Mouse (Mus musculus) gastrocnemius, postnatal 4 days (tissue): Measurements from ENCODE around the gene Fam214a. TPM values are rescaled to one million over a fixed set of nuclear protein-coding genes. Genes with fewer than 3 reads are reported as not detected.
"Not testable (repeated sequence)": the region's sequence is repeated elsewhere in the genome, so short reads cannot be mapped to it uniquely, and the experiment has no call there.

Source experiments
- DNase-seq, 2 experiments: peaks; one replicate each; pipeline ENCODE4 v3.0.0; 2021 to 2022; ENCODE audit warnings: low spot score in 2 of 2, mixed read lengths in 2 of 2
- total RNA-seq, 2 experiments: library from RNA; stranded (reverse); gene quantifications; 2 replicates each; pipeline ENCODE4 v1.2.3; 2021

The Fam214a gene
- total RNA-seq, 2 experiments from 2014 or later = 23.7 to 36.8 TPM

DNA sequence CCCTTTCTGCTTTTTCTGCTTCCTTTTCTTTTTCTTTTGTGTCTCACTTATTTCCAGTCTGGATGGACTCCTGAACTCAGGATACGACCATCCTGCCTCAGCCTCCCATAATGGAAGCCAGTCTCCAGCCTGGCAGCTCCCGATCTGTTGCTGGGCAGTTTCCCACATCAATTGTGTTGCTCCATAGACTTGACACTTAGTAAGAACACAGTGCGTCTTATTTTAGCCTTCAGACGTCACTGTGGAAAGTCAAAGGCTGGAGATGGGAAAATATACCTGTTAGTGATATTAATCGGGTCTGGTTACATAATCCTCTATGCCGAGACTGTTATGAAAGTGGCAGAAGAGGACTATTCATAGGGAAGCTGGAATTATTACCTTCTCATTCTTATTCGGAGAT lies 26.2 kb downstream of the Fam214a start:
- no peak for DNase-seq

DNA sequence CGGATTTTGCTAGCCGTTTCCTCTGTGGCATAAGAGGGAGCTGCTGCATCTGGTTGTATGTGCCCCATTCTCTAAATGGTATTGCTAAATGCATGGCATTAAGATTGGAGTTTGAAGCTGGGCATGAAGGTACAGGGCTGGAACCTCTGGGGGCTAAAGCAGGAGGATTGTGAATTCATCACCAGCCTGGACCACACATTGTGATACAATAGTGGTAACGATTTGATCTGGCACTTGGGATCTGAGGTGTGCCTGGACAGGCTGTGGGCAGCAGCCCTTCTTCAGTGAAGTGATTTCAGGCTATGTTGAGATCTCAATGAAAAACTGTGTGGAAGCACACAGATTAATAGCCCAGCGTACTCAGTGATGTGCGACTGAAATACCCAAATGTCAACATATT lies 26.7 kb downstream of the Fam214a start:
- DNase-seq = no peak

DNA sequence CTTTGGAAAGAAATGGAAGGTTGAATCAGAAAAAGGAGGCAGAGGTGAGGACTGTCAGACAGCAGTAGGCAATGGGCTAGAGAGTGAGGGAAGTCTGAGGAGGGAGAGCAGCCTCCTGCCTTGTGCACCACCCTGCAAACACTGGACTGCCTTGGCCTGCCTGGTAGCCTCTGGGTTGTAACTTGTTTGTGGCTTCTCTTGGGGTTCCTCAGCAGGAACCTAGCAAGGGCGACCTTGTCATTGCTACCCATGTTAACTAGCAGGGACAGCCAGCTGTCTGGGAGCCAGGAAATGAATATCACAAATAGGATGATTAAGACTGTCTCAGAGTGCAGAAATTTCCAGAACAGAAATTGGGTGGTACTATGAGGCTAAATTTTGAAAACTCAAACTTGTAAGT lies 27.2 kb downstream of the Fam214a start:
- no peak for DNase-seq

DNA sequence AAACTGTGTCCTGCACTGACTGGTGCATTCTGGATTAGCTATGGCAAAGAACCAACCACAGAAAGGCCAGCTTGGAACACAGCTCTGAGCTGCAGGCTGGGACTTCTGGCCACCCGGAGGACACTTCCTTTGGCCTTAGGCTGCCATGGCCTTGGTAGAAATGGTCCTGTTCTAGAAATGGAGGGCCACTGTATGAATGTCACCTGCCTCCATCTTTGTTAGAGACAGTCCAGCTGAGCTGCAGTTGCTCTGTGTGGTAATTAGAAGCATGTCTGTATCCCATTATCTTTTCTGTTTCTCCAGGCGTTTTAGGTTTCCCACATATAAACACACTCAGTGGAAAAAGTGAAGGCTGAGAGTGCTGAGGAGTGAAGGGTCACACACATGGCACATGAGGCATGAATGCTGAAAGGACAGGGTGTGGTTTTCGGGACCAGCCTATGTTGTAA lies 29.0 kb downstream of the Fam214a start:
- no peak for DNase-seq

DNA sequence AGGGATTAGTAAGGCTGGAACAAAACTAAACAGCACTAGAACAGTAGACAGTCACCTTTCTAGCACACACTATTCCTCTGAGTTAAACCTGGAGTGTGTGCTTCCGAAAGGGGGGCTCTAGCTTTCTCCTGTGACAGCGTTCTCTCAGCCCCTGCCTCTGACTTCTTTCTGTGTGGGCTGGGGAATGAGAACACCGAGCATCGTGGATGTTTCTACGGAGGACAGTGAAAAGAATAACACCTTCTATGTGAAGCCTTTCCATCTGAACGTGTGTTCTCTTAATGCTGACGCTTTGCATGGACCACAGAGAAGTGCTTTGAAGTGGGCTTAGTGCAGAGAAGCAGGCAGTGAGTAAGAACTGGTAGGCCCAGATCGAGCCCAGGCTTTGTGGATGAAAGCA lies 29.5 kb downstream of the Fam214a start:
- DNase-seq = no peak

DNA sequence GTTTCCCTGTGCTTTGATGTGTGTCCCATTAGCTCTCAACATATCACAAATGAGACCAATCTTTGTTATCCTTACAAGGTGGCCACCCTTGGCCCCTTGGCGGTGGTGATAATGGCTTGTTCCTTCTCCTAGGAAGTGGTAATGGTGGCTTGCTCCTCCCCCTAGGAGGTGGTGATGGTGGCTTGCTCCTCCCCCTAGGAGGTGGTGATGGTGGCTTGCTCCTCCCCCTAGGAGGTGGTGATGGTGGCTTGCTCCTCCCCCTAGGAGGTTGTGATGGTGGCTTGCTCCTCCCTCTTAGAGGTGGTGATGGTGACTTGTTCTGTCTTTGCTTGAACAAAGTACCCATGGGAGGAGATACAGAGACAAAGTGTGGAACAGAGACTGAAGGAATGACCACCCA lies 30.0 kb downstream of the Fam214a start:
- not testable (repeated sequence) for DNase-seq

DNA sequence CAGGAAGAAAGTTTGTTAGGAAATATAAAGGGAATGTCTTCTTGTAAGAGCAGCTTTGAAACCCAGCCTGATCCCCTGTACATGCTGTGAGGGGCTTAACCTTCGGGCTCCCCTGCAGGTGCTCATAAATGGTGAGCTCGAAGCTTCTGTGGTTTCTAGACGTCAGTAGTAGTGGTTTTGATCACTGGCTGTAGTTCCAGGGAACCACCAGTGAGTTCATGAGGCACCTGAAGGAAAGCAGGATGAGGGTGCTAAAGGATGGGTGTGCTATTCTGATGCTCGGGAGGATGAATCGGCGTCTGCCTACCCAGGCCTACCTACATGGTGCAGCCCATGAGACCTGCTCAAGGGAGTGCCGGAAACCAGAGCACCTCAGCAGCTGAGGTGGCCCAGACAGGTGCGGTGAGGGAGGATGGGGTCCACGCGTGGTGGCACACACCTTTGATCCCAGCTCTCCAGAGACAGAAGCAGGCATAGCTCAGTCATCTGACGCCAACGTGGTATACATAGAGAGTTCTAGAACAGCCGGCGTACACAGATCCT lies 32.6 kb downstream of the Fam214a start:
- DNase-seq = no peak

DNA sequence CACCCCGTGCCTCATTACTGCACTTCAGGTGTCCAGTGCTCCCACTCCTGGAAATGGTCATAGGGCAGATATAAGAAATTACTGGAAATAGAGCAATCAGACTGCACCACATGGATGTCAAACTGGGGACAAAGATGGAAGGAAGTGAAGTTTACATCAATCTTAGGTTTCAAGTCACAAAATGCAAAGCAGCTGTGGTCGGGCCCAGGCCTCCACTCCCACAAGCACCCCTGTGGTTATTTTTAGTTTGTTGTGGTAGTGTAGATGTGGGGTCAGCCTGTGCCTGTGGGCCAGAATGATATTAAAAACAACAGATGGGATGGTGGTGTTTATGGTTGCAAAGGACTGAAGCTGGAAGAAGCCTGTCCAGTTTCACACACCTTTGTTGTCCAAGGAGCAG lies 33.1 kb downstream of the Fam214a start:
- DNase-seq = no peak

DNA sequence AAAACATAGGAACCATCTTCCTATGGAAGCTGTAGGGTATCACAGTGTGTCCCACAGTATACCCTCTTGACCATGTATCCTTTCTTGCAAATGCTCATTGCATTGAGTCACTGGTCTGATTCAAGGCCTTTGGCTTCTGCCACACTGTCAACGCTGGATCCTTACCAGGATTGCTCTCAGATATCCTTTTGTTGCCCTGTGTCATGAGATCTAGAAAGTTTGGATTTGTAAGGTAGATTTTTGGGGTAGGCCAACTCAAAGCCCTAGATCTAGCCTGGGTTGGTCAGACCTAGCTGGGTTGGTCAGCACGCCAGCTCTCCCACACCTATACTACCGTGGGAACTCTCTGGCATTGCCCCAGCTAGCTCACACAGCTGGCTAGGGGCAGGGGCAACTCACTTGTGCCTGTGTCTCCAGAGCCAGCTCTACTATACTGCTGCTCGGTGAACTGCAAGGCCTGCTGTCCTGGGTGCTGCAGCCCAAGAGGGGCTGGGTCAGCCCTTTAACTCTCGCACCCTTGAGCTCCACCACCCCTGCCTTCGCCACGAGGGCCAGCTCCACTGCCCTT lies 36.3 kb downstream of the Fam214a start:
- no peak for DNase-seq

DNA sequence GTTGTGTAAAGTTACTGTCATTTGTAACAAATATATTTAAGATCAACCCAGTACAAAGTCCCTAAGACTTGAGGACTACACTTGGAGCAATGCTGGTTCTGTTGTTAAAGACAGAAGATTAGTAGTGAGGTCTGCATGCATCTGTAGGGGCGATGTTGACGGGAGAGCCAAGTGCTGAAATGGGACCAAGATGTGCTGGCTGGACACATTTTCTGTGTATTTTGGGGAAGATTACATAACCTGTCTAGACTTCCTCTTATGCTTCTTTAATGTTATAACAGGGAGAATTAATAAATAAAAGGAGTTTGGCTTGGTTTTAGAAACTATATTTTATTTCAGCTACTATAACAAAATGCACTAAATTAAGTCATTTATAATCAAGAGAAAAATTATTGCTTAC lies 37.3 kb downstream of the Fam214a start:
- DNase-seq = no peak

DNA sequence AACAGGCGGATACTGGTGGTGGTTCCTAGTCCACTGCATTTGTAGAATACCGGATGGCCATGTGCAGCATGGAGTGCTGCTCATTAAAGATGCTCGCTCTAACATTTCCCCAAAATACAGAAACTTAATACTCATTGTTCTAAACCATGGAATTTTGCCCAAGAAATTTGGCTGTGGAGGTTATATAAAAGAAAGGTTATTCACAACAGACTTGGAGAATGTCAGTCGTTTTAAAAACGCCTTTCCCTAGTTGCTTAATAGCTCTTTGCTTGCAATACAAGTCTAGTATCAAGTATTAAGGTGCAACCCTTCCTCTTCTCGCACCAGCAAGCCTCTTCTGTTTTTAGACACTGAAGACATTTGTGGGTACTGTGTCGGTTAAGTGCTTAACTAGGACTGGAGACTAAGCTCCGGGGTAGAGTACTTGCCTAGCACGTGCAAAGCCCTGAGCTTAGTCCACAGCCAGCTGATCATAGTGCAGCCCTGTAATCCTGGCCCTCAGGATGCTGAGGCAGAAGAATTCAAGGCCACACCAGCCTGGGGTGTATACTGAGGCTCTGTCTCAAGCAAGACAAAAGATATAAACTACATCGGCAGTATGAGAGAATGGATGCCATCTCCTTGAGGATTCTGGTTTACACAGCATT lies 42.0 kb downstream of the Fam214a start:
- DNase-seq = no peak

DNA sequence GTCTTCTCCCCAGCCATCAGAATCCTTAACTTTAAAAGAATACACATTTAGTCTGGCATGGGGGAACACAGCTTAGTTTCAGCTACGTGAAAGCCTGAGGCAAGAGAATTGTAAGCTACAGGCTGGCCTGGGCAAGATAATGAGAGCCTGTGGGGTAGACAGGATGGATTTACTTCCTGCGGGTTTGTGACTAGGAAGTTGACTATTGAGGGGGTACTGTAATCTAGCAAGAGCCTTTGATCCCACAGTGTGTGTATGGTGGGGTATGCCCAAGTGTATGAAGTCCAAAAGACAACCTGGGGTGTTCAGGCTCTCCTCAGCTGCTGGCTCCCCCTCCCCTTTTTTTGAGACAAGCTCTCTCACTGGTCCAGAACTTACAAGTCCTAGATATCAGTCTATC lies 43.7 kb downstream of the Fam214a start:
- DNase-seq = no peak

DNA sequence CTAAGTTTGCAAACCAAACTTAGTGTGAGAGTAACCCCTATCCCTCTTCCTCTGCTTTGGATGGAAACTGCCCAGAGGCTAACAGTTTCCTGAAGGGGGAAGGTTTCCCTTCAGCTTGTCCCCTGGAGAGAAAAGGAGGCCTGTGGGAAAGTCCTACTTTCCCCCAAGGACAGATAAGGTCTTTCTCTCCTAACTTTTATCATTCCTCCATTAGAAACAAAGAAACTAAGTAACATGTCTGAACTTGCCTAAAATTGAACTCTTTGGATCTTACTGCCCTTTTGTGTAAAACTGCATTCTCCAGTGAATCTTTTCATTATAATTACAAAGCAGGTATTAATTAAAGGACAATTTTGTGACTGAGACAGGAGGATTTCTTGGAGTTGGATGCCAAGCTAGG lies 45.3 kb downstream of the Fam214a start:
- no peak for DNase-seq

DNA sequence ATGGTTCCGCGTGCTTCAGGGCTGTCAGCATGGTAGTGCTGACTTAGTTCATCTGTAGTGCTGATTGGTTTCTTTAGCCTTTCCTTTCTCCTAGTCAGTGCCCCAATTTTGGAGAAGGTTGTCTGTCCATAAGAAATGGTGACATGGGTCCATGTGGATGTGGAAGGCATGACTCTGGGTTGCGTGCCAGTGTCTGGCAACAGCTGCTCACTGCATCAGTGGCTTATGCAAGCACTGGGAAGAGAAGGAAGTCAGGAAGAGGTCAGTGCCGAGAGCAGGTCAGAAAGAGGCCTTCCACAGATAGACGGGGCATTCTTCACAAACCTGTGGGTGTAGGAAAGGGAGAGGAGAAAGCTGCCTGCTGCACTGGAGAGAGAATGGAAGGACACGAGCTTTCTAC lies 48.3 kb downstream of the Fam214a start:
- DNase-seq = no peak

DNA sequence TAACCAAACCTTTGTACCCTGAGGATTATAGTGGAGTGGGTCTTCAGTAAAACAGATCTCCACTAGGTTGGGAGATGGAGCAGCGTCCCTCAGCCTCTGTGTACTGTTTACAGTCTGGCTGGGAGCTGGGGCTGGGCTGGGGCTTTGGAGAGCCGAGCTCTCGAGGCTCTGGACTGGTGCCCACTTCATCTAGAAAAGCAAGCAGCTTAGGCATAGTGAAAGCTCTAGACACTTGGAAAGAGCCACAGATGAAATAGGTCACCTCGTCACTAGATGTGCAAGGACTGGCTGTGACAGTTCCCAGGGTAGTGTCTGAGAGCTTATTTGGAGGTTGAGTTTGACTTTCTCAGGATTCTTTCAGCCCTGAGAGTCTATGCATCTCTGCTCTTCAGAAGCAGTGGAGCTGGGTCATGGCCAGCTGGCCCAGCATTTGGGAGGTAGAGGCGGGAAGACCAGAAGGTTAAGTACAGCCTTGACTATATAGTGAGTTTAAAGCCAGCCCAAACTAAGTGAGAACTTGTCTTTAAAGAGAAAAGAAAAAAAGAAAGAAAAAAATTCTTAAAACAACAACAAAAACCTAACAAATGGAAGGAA lies 49.0 kb downstream of the Fam214a start:
- peak; percentile 33 to 73 for DNase-seq

DNA sequence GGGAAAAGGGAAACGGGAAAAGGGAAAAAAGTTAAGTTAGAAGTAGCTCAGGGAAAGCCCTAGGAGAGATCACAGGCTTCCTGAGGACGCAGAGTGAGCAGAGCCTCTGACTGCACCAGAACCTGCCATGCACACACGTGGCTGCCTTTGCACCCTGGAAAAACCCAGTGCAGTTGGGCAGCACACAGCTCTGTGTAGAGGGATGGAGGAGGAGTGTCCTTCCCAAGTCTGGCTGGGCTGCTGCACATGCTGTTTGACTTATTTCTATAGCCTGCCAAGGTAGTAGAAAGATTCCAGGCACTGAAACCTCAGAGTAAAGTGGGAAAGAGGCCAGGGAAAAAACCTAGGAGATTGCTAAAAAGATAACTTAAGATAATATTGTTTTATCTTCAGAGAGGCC lies 49.6 kb downstream of the Fam214a start:
- DNase-seq = no peak

DNA sequence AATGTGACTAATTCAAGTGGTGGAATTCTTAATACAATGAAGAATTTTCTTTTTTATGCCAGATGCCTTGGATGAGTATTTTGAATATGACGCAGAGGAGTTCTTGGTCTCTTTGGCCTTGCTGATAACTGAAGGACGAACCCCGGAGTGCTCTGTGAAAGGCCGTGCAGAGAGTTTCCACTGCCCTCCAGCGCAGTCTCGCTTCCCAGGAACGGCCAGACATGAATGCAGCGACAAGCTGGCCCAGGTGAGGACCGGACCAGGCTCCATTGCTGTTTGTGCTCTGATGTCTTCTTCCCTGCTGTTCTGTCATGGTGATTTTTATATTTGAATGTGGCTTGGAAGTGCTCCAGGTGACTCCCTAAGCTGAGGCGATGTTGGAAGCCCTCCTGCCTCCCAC lies 51.5 kb downstream of the Fam214a start:
- DNase-seq = no peak

DNA sequence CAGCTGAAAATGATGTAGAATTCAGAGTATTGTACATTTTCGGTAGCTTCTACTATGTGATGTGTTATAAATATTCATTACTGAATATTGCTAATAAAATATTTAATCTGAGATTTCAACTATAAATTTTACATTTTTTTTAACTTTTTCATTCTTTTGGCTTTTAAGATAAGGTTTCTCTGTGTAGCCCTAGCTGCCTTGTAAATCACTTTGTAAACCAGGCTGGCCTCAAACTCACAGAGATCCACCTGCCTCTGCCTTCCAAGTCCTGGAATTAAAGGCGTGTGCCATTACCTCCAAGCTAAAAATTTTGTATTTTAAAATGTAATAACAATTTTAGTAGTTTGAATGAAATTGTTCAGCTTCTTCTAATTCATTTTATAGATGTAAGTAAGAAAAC lies 63.9 kb downstream of the Fam214a start:
- no peak for DNase-seq

DNA sequence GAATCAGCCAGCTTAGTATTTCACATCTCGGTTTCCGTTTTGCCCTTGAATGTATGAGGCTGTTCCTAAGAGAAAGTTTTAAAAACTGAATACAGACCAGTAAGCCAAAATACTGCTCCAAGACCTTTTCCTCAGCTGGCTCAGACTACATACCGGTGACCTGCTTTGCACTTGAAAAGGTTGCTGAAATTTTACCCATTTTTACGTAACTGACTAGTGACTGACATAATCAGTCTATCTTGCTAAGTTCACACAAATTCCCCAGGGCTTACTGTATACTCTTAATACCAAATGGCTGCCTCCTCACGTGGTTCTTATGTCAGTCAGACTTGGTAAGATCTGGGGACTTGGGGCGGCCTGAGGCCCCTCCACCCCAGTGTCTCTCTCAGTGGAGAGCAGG lies 66.5 kb downstream of the Fam214a start:
- DNase-seq = no peak

DNA sequence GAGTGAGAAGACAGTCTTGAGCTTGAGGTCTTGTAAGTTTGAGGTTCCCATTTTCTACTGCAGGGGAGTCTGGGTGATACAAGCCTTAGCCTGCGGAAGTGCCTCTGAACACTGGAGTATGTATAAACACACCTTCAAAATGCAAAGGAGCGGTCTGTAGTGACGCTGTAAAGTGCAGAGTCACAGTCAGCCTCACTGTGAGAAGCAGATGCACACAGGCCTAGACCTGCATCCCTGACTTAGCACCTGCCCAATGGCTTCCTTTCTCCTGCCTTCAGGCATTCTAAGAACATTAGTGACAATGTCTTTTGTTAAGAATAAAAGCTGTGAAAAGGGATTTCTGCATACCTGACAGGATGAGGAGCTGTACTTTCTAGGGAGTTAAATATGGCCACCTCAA lies 66.9 kb downstream of the Fam214a start:
- no peak for DNase-seq

DNA sequence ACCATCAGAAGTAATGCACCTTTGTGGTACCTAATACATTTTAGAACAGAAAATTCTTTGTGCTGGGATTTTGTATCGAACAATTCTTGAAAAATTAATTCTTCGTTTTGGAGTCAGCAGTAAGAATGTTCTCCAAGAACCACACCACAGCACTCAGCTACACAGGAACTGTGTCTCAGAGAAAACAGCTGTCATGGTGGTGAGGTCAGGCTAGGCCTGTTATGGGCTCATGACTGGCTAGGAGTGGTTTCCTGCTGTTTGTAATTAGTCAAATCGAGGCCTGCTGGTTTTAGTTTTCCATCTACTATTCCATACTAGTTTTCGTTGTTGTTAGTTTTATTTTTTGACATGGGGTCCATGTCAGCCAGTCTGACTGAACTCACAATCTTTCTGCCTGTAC lies 67.9 kb downstream of the Fam214a start:
- no peak for DNase-seq

DNA sequence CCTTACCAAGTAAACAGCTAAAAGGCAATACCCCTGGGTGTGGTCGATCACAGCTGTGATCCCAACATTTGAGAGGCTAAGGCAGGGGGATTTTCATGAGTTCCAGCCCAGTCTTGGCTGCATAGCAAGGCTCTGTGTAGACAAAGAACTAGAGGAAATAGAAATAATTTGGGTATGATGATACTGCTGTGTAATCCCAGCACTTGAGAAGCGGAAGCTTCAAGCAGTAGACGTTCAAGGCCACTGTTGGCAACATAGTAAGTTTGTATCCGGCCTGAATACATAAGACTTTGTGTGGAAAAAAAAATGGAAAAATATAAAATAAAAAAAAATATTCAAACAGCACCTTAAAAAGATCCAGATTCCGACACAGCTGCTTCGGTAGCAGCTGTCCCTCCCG lies 69.9 kb downstream of the Fam214a start:
- DNase-seq = peak in 1 of 2 experiments; percentile 17
